32 mouse cellular contexts compared by ENCODE assay signal in genomic region chrX:135712845-135713244, GRCm38 (mm10). TPM values are rescaled to one million over a fixed set of nuclear protein-coding genes. Genes with fewer than 3 reads are reported as not detected.
DNase-seq lines count a peak whose midpoint lies in the region; ATAC-seq and TF ChIP-seq lines count a peak whose summit lies in the region.
"Had no signal": no experiment of that assay in that cellular context is flagged by ENCODE, and none has a peak within 500 bp of the region (broad histone marks: within the 10 kb centered on the region; RNA-seq: fewer than 3 reads in every experiment).

No protein-coding gene starts in this region.

- no peak overlapping the region for H3K4me2 ChIP-seq in heart, embryonic 13.5 days
- H3K4me2 ChIP-seq in heart, embryonic 15.5 days: no peak overlapping the region
- H3K4me2 ChIP-seq in heart, postnatal 0 days (ENCODE audit: low read depth, low read length): no peak overlapping the region
- H3K4me2 ChIP-seq: embryonic facial prominence, embryonic 13.5 days; embryonic facial prominence, embryonic 15.5 days; forebrain, embryonic 12.5 days; forebrain, embryonic 15.5 days had no signal

- no peak overlapping the region; the same call in 1 of the 2 replicates for H3K27ac ChIP-seq in heart, adult 2 months
- peak overlapping the region; percentile 48 for H3K27ac ChIP-seq in heart, embryonic 13.5 days (replicated peaks)
- peak overlapping the region; percentile 67 for H3K27ac ChIP-seq in heart, embryonic 15.5 days
- H3K27ac ChIP-seq in heart, postnatal 0 days (ENCODE audit: low read depth): peak overlapping the region; percentile 71
- H3K27ac ChIP-seq: embryonic facial prominence, embryonic 13.5 days; embryonic facial prominence, embryonic 15.5 days; forebrain, embryonic 10.5 days; forebrain, embryonic 12.5 days; forebrain, embryonic 15.5 days had no signal

- H3K27me3 ChIP-seq in heart, adult 2 months (ENCODE audit: control insufficient read depth, insufficient read depth, low read length): no peaks in the 10 kb centered on the region
- H3K27me3 ChIP-seq in heart, embryonic 13.5 days (replicated peaks): no peaks in the 10 kb centered on the region
- no peaks in the 10 kb centered on the region for H3K27me3 ChIP-seq in heart, embryonic 15.5 days
- no peaks in the 10 kb centered on the region for H3K27me3 ChIP-seq in heart, postnatal 0 days (ENCODE audit: control insufficient read depth, insufficient read depth, low read length)
- H3K27me3 ChIP-seq: CH12.LX; embryonic facial prominence, embryonic 13.5 days; embryonic facial prominence, embryonic 15.5 days; forebrain, embryonic 15.5 days had no signal

- no peak overlapping the region for H3K9ac ChIP-seq in heart, adult 2 months (ENCODE audit: low read depth, low read length)
- H3K9ac ChIP-seq in heart, embryonic 13.5 days: no peak overlapping the region
- H3K9ac ChIP-seq in heart, embryonic 15.5 days: no peak overlapping the region
- H3K9ac ChIP-seq in heart, postnatal 0 days (replicated peaks; ENCODE audit: low read depth, low read length): no peak overlapping the region
- H3K9ac ChIP-seq: embryonic facial prominence, embryonic 13.5 days; embryonic facial prominence, embryonic 15.5 days; forebrain, embryonic 12.5 days; forebrain, embryonic 15.5 days had no signal

- no peak overlapping the region for H3K4me3 ChIP-seq in heart, adult 2 months
- H3K4me3 ChIP-seq in heart, embryonic 13.5 days: no peak overlapping the region
- no peak overlapping the region for H3K4me3 ChIP-seq in heart, embryonic 15.5 days
- H3K4me3 ChIP-seq in heart, postnatal 0 days (ENCODE audit: low read depth, low read length): no peak overlapping the region
- H3K4me3 ChIP-seq: embryonic facial prominence, embryonic 13.5 days; embryonic facial prominence, embryonic 15.5 days; erythroblast, embryonic 14.5 days; forebrain, embryonic 10.5 days; forebrain, embryonic 12.5 days; forebrain, embryonic 15.5 days had no signal

- H3K4me1 ChIP-seq in heart, adult 2 months (ENCODE audit: control insufficient read depth, insufficient read depth, low read length): no peaks in the 10 kb centered on the region
- H3K4me1 ChIP-seq in heart, embryonic 13.5 days: no peaks in the 10 kb centered on the region
- no peaks in the 10 kb centered on the region for H3K4me1 ChIP-seq in heart, embryonic 15.5 days (replicated peaks)
- H3K4me1 ChIP-seq in heart, postnatal 0 days (ENCODE audit: control insufficient read depth, insufficient read depth): no peaks in the 10 kb centered on the region
- H3K4me1 ChIP-seq: embryonic facial prominence, embryonic 13.5 days; embryonic facial prominence, embryonic 15.5 days; forebrain, embryonic 10.5 days; forebrain, embryonic 12.5 days; forebrain, embryonic 15.5 days had no signal

- TF ChIP-seq EP300 in heart, adult 2 months (IDR thresholded peaks at IDR 0.05; ENCODE audit: insufficient read depth, low read depth, low read length): no peak
- no peak for TF ChIP-seq EP300 in heart, postnatal 0 days (IDR thresholded peaks at IDR 0.05; ENCODE audit: low read depth)

- no peaks in the 10 kb centered on the region for H3K9me3 ChIP-seq in heart, embryonic 13.5 days
- H3K9me3 ChIP-seq in heart, embryonic 15.5 days (replicated peaks): no peaks in the 10 kb centered on the region
- H3K9me3 ChIP-seq in heart, postnatal 0 days (replicated peaks; ENCODE audit: control insufficient read depth, low read length): no peaks in the 10 kb centered on the region
- H3K9me3 ChIP-seq: embryonic facial prominence, embryonic 13.5 days; embryonic facial prominence, embryonic 15.5 days; forebrain, embryonic 10.5 days; forebrain, embryonic 12.5 days; forebrain, embryonic 15.5 days; G1E had no signal

- no peaks in the 10 kb centered on the region for H3K36me3 ChIP-seq in heart, adult 2 months (ENCODE audit: control insufficient read depth, insufficient read depth, low read length)
- no peaks in the 10 kb centered on the region for H3K36me3 ChIP-seq in heart, embryonic 13.5 days
- H3K36me3 ChIP-seq in heart, embryonic 15.5 days: no peaks in the 10 kb centered on the region
- no peaks in the 10 kb centered on the region for H3K36me3 ChIP-seq in heart, postnatal 0 days (replicated peaks; ENCODE audit: control insufficient read depth, insufficient read depth, low read length)
- H3K36me3 ChIP-seq: embryonic facial prominence, embryonic 13.5 days; embryonic facial prominence, embryonic 15.5 days; forebrain, embryonic 10.5 days; forebrain, embryonic 12.5 days; forebrain, embryonic 15.5 days; G1E had no signal

- 38% methylated on average over 2 of the region's 2 CpGs for WGBS in heart, adult 2 months
- WGBS in heart, embryonic 13.5 days: 42% methylated on average over 2 of the region's 2 CpGs
- 56% methylated on average over 2 of the region's 2 CpGs for WGBS in heart, embryonic 15.5 days
- 36% methylated on average over 2 of the region's 2 CpGs for WGBS in heart, postnatal 0 days

- TF ChIP-seq CTCF in heart, adult 2 months (IDR thresholded peaks at IDR 0.05): no peak
- no peak for TF ChIP-seq CTCF in heart, postnatal 0 days (IDR thresholded peaks at IDR 0.05; ENCODE audit: low read depth)

- peak; percentile 16 for DNase-seq in heart, adult 8-10 months (ENCODE audit: low spot score)
- no peak for DNase-seq in heart, adult 2 months
- DNase-seq in heart, adult 11 months: no peak
- no peak for DNase-seq in heart, postnatal 36 days
- peak; percentile 45 for DNase-seq in heart, postnatal 0 days (ENCODE audit: low spot score)
- no peak for DNase-seq in heart, postnatal 4 days
- DNase-seq: adrenal gland, adult 2 months; adrenal gland, postnatal 10 days; adrenal gland, postnatal 25 days; B cell, adult 2 months; cerebellum, adult 11 months; cerebellum, adult 18-20 months; cerebellum, adult 8-10 months; cerebellum, adult 9-11 months; cerebellum, postnatal 14 days; cerebellum, postnatal 36 days; embryo, embryonic 11 days had no signal

- TF ChIP-seq POLR2A in heart, adult 2 months (IDR thresholded peaks at IDR 0.05; ENCODE audit: insufficient read depth, low read depth, low read length): no peak

- intact Hi-C loops in heart, adult 2 months (cut with DNase I): no loop called here
- intact Hi-C loops in heart, postnatal 36 days (cut with DNase I): no loop called here

- no peaks in the 10 kb centered on the region for H3K79me2 ChIP-seq in heart, adult 2 months (replicated peaks; ENCODE audit: control insufficient read depth, insufficient read depth, low read length)

- ATAC-seq in heart, embryonic 13.5 days (ENCODE audit: extremely low read depth, insufficient number of reproducible peaks, low FRiP score, low TSS enrichment): no peak
- no peak for ATAC-seq in heart, embryonic 15.5 days (replicated peaks; ENCODE audit: insufficient number of reproducible peaks, insufficient read depth, low FRiP score, low read depth)
- peak; percentile 74; the same call in 1 of the 2 replicates for ATAC-seq in heart, postnatal 0 days (ENCODE audit: insufficient read depth, low read depth)
- ATAC-seq: CD4-positive, CD25-positive, alpha-beta regulatory T cell, adult 4 months; forebrain, embryonic 15.5 days had no signal

RNA-seq across cellular contexts. Expression of gene Tmsb15a, which starts 12.2 kb away (rescaled TPM):
- not detected for total RNA-seq in heart, adult 8-10 months (2022)
- total RNA-seq in heart, adult 2 months (2021): not detected
- not detected in 2 replicates for polyA plus RNA-seq in heart, adult 2 months (2012; rRNA removed)
- 0.88 TPM in 1 of 2 replicates, not detected in the other for polyA plus RNA-seq in heart, embryonic 13.5 days (2015; fragmentation: Nextera tagmentation; extraction: Ambion mirVana)
- 0.74 TPM in 1 of 2 replicates, not detected in the other for polyA plus RNA-seq in heart, embryonic 15.5 days (2015; fragmentation: Nextera tagmentation; extraction: Ambion mirVana)
- not detected for total RNA-seq in heart, postnatal 36 days (2021)
- total RNA-seq in heart, postnatal 0 days (2014; rRNA removed; ENCODE audit: low replicate concordance): not detected in 2 replicates
- 0.88 TPM in 1 of 2 replicates, not detected in the other for polyA plus RNA-seq in heart, postnatal 0 days (2015; fragmentation: Nextera tagmentation; extraction: Ambion mirVana)
- not detected for total RNA-seq in heart, postnatal 4 days (2021)
- total RNA-seq: adrenal gland, postnatal 10 days; adrenal gland, postnatal 25 days; adrenal gland, postnatal 4 days; CH12.LX; common myeloid progenitor, adult 5-6 weeks; G1E had no signal
- polyA plus RNA-seq: adrenal gland, adult 2 months; brain, embryonic 14.5 days; CD4-positive, CD25-positive, alpha-beta regulatory T cell, adult 4 months; embryonic facial prominence, embryonic 11.5 days; embryonic facial prominence, embryonic 13.5 days; erythroblast, embryonic 14.5 days; forebrain, embryonic 10.5 days; forebrain, embryonic 12.5 days; forebrain, embryonic 15.5 days; G1E had no signal

RNA-seq across cellular contexts. Expression of gene Tcp11x2, which starts 19.3 kb away (rescaled TPM):
- total RNA-seq in heart, adult 8-10 months (2022): under 1 TPM in 1 of 4 experiments, not detected in 3; 0.14 TPM
- not detected for total RNA-seq in heart, adult 2 months (2021)
- not detected in 2 replicates for polyA plus RNA-seq in heart, adult 2 months (2012; rRNA removed)
- not detected in 2 replicates for polyA plus RNA-seq in heart, embryonic 13.5 days (2015; fragmentation: Nextera tagmentation; extraction: Ambion mirVana)
- polyA plus RNA-seq in heart, embryonic 15.5 days (2015; fragmentation: Nextera tagmentation; extraction: Ambion mirVana): not detected in 2 replicates
- not detected for total RNA-seq in heart, postnatal 36 days (2021)
- not detected in 2 replicates for total RNA-seq in heart, postnatal 0 days (2014; rRNA removed; ENCODE audit: low replicate concordance)
- not detected in 2 replicates for polyA plus RNA-seq in heart, postnatal 0 days (2015; fragmentation: Nextera tagmentation; extraction: Ambion mirVana)
- not detected for total RNA-seq in heart, postnatal 4 days (2021)
- total RNA-seq: adrenal gland, adult 2 months; adrenal gland, postnatal 10 days; adrenal gland, postnatal 25 days; adrenal gland, postnatal 4 days; common myeloid progenitor, adult 5-6 weeks had no signal
- polyA plus RNA-seq: adrenal gland, adult 2 months; brain, embryonic 14.5 days; embryonic facial prominence, embryonic 11.5 days; embryonic facial prominence, embryonic 15.5 days; erythroblast, embryonic 14.5 days; forebrain, embryonic 10.5 days; forebrain, embryonic 12.5 days; forebrain, embryonic 15.5 days; G1E had no signal

RNA-seq across cellular contexts. Expression of gene Armcx5, which starts 29.7 kb away (rescaled TPM):
- total RNA-seq in heart, adult 8-10 months (2022): 1 to 10 TPM; 4.5 to 7.8 (median 5.7) TPM
- 1 to 10 TPM; 4.9 to 6.5 TPM for total RNA-seq in heart, adult 2 months (2021)
- 1.8 and 3.0 TPM in 2 replicates for polyA plus RNA-seq in heart, adult 2 months (2012; rRNA removed)
- 8.6 and 9.6 TPM in 2 replicates for polyA plus RNA-seq in heart, embryonic 13.5 days (2015; fragmentation: Nextera tagmentation; extraction: Ambion mirVana)
- 7.9 and 9.0 TPM in 2 replicates for polyA plus RNA-seq in heart, embryonic 15.5 days (2015; fragmentation: Nextera tagmentation; extraction: Ambion mirVana)
- 1 to 10 TPM; 5.6 to 6.9 TPM for total RNA-seq in heart, postnatal 36 days (2021)
- total RNA-seq in heart, postnatal 0 days (2014; rRNA removed; ENCODE audit: low replicate concordance): 4.8 and 5.4 TPM in 2 replicates
- 9.4 and 12.3 TPM in 2 replicates for polyA plus RNA-seq in heart, postnatal 0 days (2015; fragmentation: Nextera tagmentation; extraction: Ambion mirVana)
- 10 to 100 TPM; 11.5 to 12.4 TPM for total RNA-seq in heart, postnatal 4 days (2021)

RNA-seq across cellular contexts. Expression of gene Gprasp1, which starts 29.7 kb away (rescaled TPM):
- total RNA-seq in heart, adult 8-10 months (2022): 10 to 100 TPM; 17.9 to 25.6 (median 21.4) TPM
- total RNA-seq in heart, adult 2 months (2021): 10 to 100 TPM; 18.3 to 25.0 TPM
- 7.9 and 11.6 TPM in 2 replicates for polyA plus RNA-seq in heart, adult 2 months (2012; rRNA removed)
- polyA plus RNA-seq in heart, embryonic 13.5 days (2015; fragmentation: Nextera tagmentation; extraction: Ambion mirVana): 30.4 and 32.2 TPM in 2 replicates
- polyA plus RNA-seq in heart, embryonic 15.5 days (2015; fragmentation: Nextera tagmentation; extraction: Ambion mirVana): 26.1 and 35.1 TPM in 2 replicates
- 10 to 100 TPM; 16.4 to 17.5 TPM for total RNA-seq in heart, postnatal 36 days (2021)
- total RNA-seq in heart, postnatal 0 days (2014; rRNA removed; ENCODE audit: low replicate concordance): 16.7 and 23.0 TPM in 2 replicates
- 11.7 and 13.0 TPM in 2 replicates for polyA plus RNA-seq in heart, postnatal 0 days (2015; fragmentation: Nextera tagmentation; extraction: Ambion mirVana)
- total RNA-seq in heart, postnatal 4 days (2021): 10 to 100 TPM; 30.3 to 34.1 TPM

Comparison
In these comparisons a context has a peak if more than half of its experiments do, and no peak if none do; other contexts are left out.
1. DNase-seq: peak in heart, adult 8-10 months (single experiment) and heart, postnatal 0 days (single experiment); none in heart, adult 2 months (0 of 2), heart, adult 11 months (single experiment), heart, postnatal 36 days (0 of 2) and heart, postnatal 4 days (single experiment).